Mouse (Mus musculus): ENCODE measurements at regions not wholly inside any gene's neighbourhood (a gene's known extent, or its start where the extent isn't known, plus 50 kb on each side); places are given as distances from the start of the nearest gene placed in this dataset.

DNA sequence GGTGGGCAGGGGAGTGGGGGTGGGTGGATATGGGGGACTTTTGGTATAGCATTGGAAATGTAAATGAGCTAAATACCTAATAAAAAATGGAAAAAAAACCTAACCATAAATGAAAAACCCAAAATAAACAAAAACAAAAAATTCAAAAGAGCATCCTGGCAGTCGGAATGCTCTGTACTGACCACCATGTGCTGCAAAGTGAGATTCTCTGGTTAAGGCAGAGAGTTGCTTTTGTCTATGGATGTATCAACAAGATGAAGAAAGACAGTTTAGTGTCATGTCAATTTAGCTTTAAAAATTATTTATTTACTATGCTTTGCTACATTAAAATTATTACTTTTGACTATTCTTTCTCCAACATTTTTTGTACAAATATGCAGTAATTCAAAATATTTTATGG is 88.5 kb downstream of the E330014E10Rik start:
- Histone ChIP-seq H3K36me3 (ENCODE audit: control insufficient read depth, insufficient read depth, low read length) (no peaks in the 10 kb centered on the region), H3K4me1 (ENCODE audit: control insufficient read depth, insufficient read depth, low read length) (no peaks in the 10 kb centered on the region), H3K27me3 (ENCODE audit: control insufficient read depth, insufficient read depth, low read length) (no peaks in the 10 kb centered on the region), H3K27ac (no peak overlapping the region), H3K9ac (ENCODE audit: low read depth, low read length) (no peak overlapping the region), H3K79me2 (replicated peaks; ENCODE audit: control insufficient read depth, insufficient read depth, low read length) (no peaks in the 10 kb centered on the region), H3K4me3 (no peak overlapping the region)
- intact Hi-C loops (cut with DNase I) = no loop called here
- TF ChIP-seq POLR2A (IDR thresholded peaks at IDR 0.05; ENCODE audit: insufficient read depth, low read depth, low read length) = no peak
- TF ChIP-seq CTCF (IDR thresholded peaks at IDR 0.05) = no peak
- no peak for TF ChIP-seq EP300 (IDR thresholded peaks at IDR 0.05; ENCODE audit: insufficient read depth, low read depth, low read length)
- 84% methylated on average over 1 of the region's 1 CpGs for WGBS
- DNase-seq = no peak

DNA sequence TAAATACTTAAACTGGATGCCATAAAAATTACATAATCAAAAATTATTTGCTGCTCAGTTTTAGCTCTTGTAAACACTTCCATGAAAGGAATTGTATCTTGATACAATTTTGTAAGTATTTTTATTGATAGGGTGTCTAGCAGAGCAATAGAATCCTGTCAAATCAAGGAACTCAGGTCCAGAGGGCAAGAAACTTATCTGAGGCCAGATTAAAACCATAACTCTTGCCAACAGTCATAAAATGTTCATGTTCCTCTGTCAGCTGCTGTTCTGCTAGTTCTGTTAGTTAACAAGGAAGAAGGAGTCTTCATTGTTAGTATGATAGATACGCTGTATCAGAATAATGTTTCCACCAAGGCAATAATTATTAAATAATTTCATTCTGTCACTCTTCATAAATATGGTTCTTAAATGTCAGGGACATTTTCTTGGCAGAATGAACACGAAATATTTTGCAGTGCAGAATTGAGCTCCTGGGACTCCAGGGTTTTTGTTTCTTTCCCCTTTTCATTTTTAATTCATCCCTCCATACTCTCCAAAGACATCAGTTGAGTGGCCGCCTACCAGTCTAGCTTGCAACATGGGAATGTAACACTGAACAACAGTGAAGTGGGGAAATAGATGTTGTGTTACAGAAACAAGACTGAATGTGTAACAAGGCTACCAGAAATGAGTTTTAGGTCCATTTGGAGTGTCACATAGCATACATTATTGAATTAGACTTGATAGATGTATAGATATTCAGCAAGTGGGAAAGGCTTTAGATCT is 89.1 kb downstream of the E330014E10Rik start:
- H3K36me3 ChIP-seq (ENCODE audit: control insufficient read depth, insufficient read depth, low read length) = no peaks in the 10 kb centered on the region
- intact Hi-C loops (cut with DNase I) = no loop called here
- H3K79me2 ChIP-seq (replicated peaks; ENCODE audit: control insufficient read depth, insufficient read depth, low read length) = no peaks in the 10 kb centered on the region
- no peak overlapping the region for H3K9ac ChIP-seq (ENCODE audit: low read depth, low read length)
- H3K4me3 ChIP-seq = no peak overlapping the region
- TF ChIP-seq POLR2A (IDR thresholded peaks at IDR 0.05; ENCODE audit: insufficient read depth, low read depth, low read length) = no peak
- no peak for TF ChIP-seq CTCF (IDR thresholded peaks at IDR 0.05)
- TF ChIP-seq EP300 (IDR thresholded peaks at IDR 0.05; ENCODE audit: insufficient read depth, low read depth, low read length) = no peak
- 56% methylated on average over 3 of the region's 3 CpGs for WGBS
- H3K27me3 ChIP-seq (ENCODE audit: control insufficient read depth, insufficient read depth, low read length) = no peaks in the 10 kb centered on the region
- no peaks in the 10 kb centered on the region for H3K4me1 ChIP-seq (ENCODE audit: control insufficient read depth, insufficient read depth, low read length)
- no peak for DNase-seq
- H3K27ac ChIP-seq = no peak overlapping the region

DNA sequence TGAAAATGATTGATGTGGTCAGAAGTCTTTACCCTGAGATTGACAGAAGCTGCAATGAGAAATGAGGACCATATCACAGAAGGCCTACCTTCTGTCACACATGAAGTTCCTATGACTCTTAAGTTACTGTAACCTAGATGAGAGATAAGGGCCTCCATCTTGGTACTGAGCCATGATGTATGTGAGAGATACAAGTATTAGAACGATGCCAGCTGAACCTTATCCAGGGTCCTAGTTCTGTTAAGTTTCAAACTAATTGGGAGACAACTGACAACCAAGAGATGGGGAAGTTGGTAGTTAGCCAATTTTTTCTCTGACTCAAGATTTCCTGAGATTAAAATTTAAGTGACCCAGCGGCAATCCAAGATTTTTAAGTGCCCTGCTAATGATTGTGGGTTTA is 89.7 kb downstream of the E330014E10Rik start:
- no peaks in the 10 kb centered on the region for H3K36me3 ChIP-seq (ENCODE audit: control insufficient read depth, insufficient read depth, low read length)
- H3K4me3 ChIP-seq = no peak overlapping the region
- no peaks in the 10 kb centered on the region for H3K27me3 ChIP-seq (ENCODE audit: control insufficient read depth, insufficient read depth, low read length)
- H3K27ac ChIP-seq = no peak overlapping the region
- H3K9ac ChIP-seq (ENCODE audit: low read depth, low read length) = no peak overlapping the region
- H3K4me1 ChIP-seq (ENCODE audit: control insufficient read depth, insufficient read depth, low read length) = no peaks in the 10 kb centered on the region
- intact Hi-C loops (cut with DNase I) = no loop called here
- WGBS = 48% methylated on average over 2 of the region's 2 CpGs
- TF ChIP-seq POLR2A (IDR thresholded peaks at IDR 0.05; ENCODE audit: insufficient read depth, low read depth, low read length) = no peak
- no peak for TF ChIP-seq EP300 (IDR thresholded peaks at IDR 0.05; ENCODE audit: insufficient read depth, low read depth, low read length)
- no peak for TF ChIP-seq CTCF (IDR thresholded peaks at IDR 0.05)
- no peak for DNase-seq
- H3K79me2 ChIP-seq (replicated peaks; ENCODE audit: control insufficient read depth, insufficient read depth, low read length) = no peaks in the 10 kb centered on the region

GRCm38 (mm10) chr5:95866848-95867495 is 89.8 kb upstream of the Cxcl13 start:
- no peak overlapping the region for H3K27ac ChIP-seq
- peak in 1 of 2 experiments; percentile 2 for DNase-seq
- H3K4me1 ChIP-seq (ENCODE audit: control insufficient read depth, insufficient read depth, low read length) = no peaks in the 10 kb centered on the region
- intact Hi-C loops (cut with DNase I) = no loop called here
- no peaks in the 10 kb centered on the region for H3K79me2 ChIP-seq (replicated peaks; ENCODE audit: control insufficient read depth, insufficient read depth, low read length)
- H3K9ac ChIP-seq (ENCODE audit: low read depth, low read length) = no peak overlapping the region
- no peak for TF ChIP-seq POLR2A (IDR thresholded peaks at IDR 0.05; ENCODE audit: insufficient read depth, low read depth, low read length)
- TF ChIP-seq EP300 (IDR thresholded peaks at IDR 0.05; ENCODE audit: insufficient read depth, low read depth, low read length) = no peak
- no peak for TF ChIP-seq CTCF (IDR thresholded peaks at IDR 0.05)
- no peaks in the 10 kb centered on the region for H3K36me3 ChIP-seq (ENCODE audit: control insufficient read depth, insufficient read depth, low read length)
- WGBS = 53% methylated on average over 4 of the region's 4 CpGs
- no peak overlapping the region for H3K4me3 ChIP-seq
- H3K27me3 ChIP-seq (ENCODE audit: control insufficient read depth, insufficient read depth, low read length) = no peaks in the 10 kb centered on the region

- no peaks in the 10 kb centered on the region for H3K36me3 ChIP-seq (ENCODE audit: control insufficient read depth, insufficient read depth, low read length)
- H3K27ac ChIP-seq = no peak overlapping the region
- no peak overlapping the region for H3K4me3 ChIP-seq
- no peaks in the 10 kb centered on the region for H3K4me1 ChIP-seq (ENCODE audit: control insufficient read depth, insufficient read depth, low read length)
- WGBS = 27% methylated on average over 3 of the region's 3 CpGs
- no peak overlapping the region for H3K9ac ChIP-seq (ENCODE audit: low read depth, low read length)
- TF ChIP-seq EP300 (IDR thresholded peaks at IDR 0.05; ENCODE audit: insufficient read depth, low read depth, low read length) (no peak), CTCF (IDR thresholded peaks at IDR 0.05) (no peak), POLR2A (IDR thresholded peaks at IDR 0.05; ENCODE audit: insufficient read depth, low read depth, low read length) (no peak)
- DNase-seq = no peak
- no peaks in the 10 kb centered on the region for H3K79me2 ChIP-seq (replicated peaks; ENCODE audit: control insufficient read depth, insufficient read depth, low read length)
- intact Hi-C loops (cut with DNase I) = no loop called here
- H3K27me3 ChIP-seq (ENCODE audit: control insufficient read depth, insufficient read depth, low read length) = no peaks in the 10 kb centered on the region
Observed at GRCm38 (mm10) chr5:95870336-95870845, 86.4 kb upstream of the Cxcl13 start.

DNA sequence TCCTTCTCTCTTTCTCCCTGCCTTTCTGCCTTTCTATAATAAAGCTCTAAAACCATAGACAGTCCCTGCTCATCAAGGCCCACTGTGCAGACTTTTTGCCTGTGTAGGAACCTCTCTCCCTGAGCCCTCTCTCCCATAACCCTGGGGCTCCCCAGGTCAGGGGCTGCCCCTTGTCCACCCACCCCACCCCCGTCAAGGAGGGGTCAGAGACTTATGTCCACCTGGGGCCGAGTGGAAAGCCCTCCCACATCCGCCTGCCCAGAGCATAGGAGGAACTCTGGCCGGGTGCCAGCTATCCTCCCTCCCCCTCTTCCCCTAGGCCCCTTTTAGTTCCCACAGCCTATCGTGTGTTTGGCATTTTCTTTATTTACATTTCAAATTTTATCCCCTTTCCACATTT is 81.8 kb upstream of the Cxcl13 start:
- no peaks in the 10 kb centered on the region for H3K4me1 ChIP-seq (ENCODE audit: control insufficient read depth, insufficient read depth, low read length)
- H3K9ac ChIP-seq (ENCODE audit: low read depth, low read length) = no peak overlapping the region
- intact Hi-C loops (cut with DNase I) = no loop called here
- no peaks in the 10 kb centered on the region for H3K79me2 ChIP-seq (replicated peaks; ENCODE audit: control insufficient read depth, insufficient read depth, low read length)
- 46% methylated on average over 5 of the region's 5 CpGs for WGBS
- no peak for DNase-seq
- TF ChIP-seq CTCF (IDR thresholded peaks at IDR 0.05) (no peak), POLR2A (IDR thresholded peaks at IDR 0.05; ENCODE audit: insufficient read depth, low read depth, low read length) (no peak), EP300 (IDR thresholded peaks at IDR 0.05; ENCODE audit: insufficient read depth, low read depth, low read length) (no peak)
- H3K36me3 ChIP-seq (ENCODE audit: control insufficient read depth, insufficient read depth, low read length) = no peaks in the 10 kb centered on the region
- no peaks in the 10 kb centered on the region for H3K27me3 ChIP-seq (ENCODE audit: control insufficient read depth, insufficient read depth, low read length)
- H3K4me3 ChIP-seq = no peak overlapping the region
- H3K27ac ChIP-seq = no peak overlapping the region

Data from heart, adult 2 months (tissue).